Mouse (Mus musculus) layer of hippocampus, adult 11-12 months (tissue): ENCODE results near the gene Efna5.
A peak's percentile ranks its signal among the peaks of the same experiment; 100 is the strongest.

Source experiments
- DNase-seq: peaks from one replicate; pipeline ENCODE4 v3.0.0; 2022; ENCODE audit warnings: low spot score

Gene Efna5

DNA sequence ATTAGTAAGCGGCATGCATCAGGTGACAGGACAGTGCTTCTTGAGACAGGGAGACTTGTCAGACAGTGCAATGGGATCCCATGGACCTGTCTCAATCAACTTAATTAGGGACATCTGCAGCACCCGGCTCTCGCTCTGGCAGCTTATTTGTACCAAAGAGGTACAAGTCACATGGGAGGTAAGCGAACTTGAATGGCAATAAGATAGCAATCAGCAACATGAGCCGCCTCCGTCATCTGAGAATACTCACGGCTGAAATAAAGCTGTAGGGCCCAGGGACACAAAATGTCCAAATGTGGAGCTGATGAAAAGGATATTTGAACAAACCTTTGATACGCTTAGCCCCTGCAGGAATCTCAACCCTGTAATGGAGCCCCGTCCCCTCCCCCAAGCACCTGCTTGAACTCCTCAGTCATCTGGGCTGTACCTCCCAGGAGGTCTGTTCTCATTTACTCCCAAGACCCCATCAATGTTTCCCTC lies 186.1 kb downstream of the Efna5 start:
- DNase-seq: no peak

DNA sequence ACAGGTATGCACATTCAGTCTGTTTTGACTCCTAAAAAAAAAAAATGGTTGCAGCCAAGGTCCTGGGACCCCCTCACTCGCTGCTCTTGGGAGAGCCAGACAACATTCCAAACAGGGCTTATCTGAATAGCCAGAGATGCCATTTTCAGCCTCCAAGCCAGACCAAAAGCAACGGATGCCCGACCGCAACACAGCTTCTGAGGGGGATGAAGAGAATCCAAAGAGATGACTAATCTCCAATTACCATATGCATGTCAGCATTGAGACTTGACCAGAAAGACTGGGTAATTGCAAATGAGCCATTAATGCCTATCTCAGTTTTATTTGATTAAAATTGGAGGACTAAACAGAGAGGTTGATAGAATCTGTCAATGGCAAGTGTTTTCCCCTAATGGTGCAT lies 188.9 kb downstream of the Efna5 start:
- DNase-seq: no peak

DNA sequence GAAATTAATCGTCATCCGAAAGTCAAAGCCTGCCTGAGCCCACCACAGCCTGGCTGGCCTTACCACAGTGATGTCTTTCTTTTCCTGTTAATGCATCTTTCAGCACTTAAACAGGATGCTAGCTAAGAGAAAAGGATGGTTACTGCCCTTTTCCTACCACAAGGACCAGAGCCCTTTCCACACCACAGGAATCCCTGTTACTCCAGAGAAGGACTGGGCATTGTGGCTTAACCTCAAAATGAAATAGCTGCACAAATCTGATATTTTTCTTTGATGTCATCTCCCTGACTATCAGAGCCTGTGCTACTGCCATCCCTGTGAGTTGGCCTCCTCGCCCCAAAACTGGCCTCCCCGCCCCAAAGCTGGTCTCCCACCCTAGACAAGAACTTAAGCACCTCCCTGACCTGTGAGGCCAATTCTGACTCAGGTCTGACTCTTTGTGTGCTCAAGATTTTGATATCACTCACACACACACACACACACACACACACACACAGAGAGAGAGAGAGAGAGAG lies 189.9 kb downstream of the Efna5 start:
- DNase-seq: no peak

DNA sequence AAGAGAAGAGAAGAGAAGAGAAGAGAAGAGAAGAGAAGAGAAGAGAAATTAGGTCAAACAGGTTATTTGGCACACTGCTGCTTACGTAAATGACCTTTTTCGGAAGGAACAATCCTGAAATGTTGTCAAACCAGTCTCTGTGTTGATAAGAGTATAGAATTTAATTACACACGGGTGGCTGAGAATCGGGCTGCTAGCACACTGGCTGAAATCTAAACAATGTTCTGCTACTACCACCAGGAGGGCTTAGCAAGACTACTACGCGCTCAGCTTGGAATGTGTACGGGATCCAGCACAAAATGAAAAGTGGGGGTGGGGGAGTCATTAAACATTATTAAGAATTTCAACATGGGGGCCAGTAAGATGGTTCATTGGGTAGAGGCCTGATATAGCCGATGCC lies 190.9 kb downstream of the Efna5 start:
- no peak for DNase-seq

DNA sequence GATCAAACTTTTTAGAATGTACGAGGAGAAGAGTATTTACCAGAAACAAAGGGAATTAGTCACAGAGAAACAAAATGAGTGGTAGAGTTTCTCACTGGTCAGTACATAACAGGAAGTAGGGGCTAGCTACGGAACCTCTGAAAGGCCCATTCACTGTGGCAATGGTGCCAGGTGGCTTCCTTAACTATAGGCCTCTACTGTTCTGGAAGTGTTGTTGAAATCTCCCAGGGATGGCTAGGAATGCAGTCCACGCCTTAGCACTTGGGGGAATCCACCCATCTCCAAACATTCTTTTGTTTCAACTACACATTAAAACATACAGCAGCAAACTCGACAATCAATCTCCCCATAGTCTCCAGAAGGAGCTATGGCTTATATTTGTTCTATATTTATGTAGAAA lies 191.5 kb downstream of the Efna5 start:
- DNase-seq: no peak

DNA sequence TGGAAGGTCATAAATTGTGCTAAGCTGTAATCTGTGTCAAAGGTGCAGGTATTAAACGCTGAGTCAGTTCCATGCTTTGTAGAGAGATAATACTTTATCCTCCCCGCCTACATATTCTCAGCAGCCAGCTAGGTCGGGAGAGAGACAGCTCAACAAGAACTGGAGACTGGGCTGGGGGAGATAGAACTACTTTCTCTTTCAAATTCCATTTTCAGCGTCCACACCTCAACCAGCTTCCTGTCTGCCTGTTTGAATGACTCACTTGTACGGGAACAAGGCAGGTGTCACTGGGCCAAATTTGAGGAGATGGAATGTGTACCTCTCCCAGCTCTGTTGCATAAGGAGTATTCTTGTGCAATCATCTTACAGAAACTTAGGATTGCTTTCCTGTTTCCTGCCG lies 193.7 kb downstream of the Efna5 start:
- DNase-seq: no peak

DNA sequence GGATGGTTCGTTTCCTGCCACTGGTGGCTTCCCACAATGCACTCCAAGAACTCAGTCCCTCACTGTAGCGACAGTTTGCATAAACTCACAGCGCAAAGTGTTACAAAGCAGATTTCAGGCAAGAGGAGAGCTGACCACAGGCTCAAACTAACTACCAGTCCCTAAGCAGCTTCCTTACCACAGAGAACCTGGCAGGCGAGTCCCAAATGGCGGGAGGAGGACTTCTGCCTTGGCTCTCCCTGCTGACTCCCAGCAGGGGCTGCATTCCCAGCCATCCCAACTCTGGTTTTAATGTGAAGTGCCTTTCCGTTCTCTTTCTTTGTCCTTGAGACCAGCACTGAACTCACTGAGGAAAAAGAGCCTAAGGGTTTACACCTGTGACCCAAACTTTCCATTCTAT lies 195.9 kb downstream of the Efna5 start:
- DNase-seq: no peak

DNA sequence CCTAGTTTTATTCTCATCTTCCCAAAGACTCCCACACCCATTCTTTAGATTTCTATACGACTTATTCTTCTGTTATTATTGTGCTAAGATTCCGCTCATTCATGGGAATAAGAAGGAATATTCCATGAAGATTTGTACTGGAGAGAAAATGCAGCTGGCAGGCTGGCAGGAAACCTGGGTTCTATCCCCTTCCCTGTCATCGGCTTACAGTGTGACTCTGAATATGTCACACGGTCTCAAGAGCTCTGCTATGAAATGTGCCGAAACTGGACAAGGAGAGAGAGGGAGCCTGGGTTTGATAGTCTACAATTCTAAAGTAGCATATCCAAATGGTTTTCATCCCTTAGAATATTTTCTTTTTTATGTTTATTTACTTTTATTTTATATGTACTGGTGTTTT lies 198.0 kb downstream of the Efna5 start:
- DNase-seq: no peak

DNA sequence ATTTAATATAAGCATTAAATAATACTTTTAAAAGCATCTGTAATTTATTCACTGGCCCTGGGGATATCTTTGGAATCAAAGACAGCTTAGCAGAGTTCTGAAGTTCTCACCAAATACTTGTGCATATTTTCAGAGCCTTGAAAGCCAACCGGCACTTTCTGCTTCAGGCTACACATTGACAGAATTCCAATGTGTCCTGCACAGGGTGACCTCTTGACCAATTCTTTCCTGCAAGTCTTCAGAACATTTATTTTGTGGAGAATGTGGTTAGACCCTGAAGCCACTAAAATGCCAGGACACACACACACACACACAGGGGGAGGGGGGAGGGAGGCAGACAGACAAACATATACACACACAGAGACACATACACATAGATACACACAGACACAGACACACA lies 199.4 kb downstream of the Efna5 start:
- no peak for DNase-seq

DNA sequence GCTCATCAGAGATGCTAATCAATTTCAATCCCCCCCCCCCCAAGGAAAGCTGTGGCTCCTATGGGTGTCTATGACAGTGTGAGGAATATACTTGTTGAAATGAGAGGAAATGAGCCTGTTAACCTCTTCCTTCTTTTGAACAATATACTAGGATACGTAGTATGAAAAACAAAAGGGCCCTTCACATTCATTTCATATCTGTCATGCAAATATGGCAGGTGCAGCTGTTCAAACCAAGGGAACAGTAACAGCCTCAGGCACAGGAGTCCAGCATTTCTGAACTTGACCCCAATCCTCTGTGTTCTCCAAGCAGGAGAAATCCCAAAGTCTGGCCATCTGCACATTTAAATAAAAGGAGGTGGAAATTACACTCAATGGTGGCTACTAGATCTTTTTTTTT lies 200.4 kb downstream of the Efna5 start:
- no peak for DNase-seq

DNA sequence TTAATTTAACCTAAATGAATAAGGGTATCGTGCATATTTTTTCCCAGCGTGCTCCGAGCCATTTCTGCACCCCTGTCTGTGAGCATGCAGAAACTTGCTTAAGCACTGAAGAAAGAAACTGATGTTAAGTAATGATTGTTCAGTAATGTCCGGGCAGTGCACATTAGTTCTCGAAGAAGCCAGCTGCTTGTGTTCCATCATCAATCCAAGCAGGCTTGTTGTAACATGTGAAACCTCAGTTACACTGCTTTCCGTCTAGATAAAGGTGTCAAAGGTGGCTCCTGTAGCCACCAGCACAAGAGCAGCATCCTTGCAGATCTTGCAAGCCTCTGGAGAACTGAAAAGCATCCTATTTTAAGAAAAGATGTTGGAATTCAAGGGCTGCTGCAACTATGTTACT lies 204.3 kb downstream of the Efna5 start:
- no peak for DNase-seq

DNA sequence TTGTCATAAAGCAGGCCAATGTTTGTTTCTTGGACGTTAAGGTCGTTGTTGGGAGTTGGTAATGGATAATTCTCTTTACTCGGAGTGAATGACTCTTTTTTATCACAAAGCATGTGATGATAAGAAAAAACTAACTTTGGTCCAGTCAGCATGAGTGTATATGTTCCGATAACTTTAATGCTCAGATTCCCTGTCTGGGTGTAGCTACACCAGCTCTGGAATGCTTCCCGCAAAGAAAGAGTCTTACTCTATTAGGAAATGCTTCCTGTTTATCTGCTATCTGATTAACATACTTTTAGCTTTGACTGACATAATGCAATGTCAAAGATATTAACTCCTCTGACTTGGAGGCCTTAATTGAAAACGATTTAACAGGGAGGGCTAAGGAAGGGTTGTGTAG lies 204.7 kb downstream of the Efna5 start:
- no peak for DNase-seq

DNA sequence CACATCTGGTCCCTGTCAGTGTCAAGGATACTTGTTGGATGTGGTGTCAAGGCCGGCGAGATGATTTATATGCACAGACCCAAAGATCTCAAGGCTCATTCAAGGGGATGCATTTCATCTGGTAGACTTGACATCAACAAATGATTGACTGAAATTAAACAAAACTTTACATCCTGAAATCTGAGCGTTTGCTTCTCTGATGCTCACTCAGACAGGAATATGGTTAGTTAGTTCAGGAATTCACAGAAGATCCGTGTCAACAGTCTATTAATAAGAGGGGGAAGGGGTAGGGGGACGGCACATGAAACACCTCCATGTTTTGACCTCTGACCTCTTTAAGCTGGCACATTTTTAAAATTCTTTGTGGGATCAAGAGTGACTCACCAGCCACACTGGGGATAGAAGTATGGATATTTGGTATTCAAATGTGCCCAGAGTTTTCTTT lies 205.3 kb downstream of the Efna5 start:
- no peak for DNase-seq

DNA sequence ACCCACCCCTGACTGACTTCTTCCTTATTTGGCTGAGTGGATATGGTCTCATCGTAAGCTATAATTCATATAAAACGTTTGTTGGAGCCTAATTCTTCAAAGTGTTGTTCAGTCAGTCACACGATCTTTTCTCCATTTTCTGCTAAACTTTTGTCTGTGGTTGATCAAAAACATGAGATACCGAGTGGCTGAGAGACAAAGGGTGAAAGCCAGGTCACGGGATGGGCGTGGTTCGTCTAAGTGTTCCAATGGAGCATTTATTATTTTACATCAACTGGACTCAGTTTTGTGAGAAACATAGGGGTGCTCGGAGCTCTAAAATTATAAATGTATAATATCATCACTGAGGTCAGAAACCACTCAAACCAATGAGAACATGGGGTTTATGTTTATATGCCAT lies 209.0 kb downstream of the Efna5 start:
- DNase-seq: no peak

DNA sequence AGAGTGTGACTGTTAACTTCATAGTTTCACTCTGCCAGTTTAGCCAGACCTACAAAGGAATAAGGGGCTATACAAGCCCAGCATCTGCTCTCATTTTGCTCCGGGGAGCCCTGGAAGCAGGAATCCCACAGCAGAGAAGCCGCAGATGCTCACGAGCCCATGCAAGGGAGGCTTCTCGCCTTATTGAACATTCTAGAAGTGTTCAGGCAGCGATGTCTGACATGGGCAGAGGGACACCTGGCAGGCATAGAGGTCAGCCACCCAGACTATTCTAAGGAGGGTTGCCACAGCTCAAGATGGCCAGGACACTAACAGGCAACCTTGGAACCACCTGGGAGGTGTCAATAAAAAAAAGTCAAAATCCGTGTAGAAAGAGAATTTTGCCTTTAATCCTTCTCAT lies 214.4 kb downstream of the Efna5 start:
- DNase-seq: no peak

DNA sequence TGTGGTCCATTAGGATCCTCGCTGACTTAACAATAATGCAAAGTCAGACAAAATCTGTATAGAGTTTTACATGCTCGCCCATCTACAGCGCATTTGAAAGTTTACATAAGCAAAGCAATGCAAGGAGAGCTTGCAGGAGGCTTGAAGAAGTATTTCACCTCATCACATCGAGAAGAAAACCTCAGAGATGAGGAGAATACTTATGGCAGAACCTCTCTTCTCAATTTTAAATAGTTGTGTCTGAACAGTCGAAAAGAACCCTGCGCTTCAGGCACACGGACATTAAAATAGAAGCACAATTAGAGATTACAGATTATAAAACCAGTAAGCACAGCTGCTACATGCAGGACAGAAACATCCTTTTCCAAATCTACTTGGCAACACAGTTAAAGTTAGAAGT lies 215.3 kb downstream of the Efna5 start:
- no peak for DNase-seq

DNA sequence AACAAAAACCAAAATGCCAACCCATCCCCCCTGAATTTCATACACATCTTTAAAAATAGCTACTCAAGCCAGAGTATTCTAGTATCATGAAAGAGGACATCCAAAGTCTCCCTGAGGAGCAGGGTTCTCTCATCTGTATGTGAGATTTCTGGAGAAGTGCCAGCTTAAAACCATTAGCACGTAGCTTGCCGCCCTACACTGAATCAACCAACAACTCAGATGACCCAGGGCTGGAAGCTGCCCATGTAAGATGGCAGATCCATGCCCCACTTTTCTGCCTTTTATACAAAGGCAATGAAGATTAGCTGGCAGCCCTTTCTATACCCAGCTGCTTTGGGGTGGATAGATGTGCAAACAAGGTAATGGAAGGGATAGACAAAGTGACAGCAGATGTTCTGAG lies 216.4 kb downstream of the Efna5 start:
- no peak for DNase-seq

DNA sequence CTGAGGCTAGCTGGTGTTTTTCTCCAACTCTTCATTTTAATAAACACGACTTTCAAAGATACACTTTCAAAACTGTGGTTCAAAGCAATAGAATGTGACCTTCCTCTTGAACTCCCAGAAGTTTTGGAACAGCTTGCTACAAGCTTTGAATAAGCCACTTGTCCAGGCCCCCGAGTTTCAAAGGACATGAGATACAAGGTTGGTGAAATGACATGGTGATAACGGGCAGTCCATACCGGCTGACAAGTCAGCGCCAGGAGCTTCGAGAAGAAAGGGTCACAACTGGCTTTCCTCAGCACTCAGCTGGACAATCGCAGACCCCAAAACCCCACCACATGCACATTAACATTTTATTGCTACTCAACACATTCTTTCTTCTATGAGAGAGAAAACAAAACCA lies 219.3 kb downstream of the Efna5 start:
- DNase-seq: no peak

DNA sequence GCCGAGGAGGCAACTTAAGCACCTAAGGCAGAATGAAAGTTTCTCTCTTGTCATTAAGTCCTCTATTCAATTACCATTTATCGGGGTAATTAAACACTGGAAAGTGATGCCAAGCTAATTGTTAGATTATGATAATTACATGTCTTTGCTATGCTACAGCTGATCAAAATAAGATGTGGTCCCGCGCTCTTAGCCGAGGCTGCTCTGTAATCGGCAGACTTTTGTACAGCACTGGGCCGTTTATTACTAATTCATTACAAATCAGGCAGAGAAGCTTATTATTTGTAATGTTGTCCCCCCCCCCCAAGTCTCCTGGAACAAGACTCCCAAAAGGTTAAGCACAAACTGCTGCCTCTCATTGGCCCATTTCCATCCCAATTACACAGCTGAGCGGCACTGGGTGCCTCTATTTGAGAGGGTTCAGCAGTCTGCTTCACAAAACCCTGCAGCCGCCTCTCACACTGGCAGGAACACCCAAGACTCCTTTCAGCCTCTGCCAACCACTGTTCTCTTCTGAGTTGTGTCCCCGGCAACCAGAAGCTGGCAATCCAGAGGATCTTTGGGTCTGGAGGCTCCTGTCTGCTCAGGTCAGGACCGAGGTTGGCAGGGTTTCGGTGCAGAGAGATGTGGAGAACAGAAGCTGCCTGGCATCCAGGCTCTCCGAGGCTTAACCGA lies 221.5 kb downstream of the Efna5 start:
- peak; percentile 52 for DNase-seq

DNA sequence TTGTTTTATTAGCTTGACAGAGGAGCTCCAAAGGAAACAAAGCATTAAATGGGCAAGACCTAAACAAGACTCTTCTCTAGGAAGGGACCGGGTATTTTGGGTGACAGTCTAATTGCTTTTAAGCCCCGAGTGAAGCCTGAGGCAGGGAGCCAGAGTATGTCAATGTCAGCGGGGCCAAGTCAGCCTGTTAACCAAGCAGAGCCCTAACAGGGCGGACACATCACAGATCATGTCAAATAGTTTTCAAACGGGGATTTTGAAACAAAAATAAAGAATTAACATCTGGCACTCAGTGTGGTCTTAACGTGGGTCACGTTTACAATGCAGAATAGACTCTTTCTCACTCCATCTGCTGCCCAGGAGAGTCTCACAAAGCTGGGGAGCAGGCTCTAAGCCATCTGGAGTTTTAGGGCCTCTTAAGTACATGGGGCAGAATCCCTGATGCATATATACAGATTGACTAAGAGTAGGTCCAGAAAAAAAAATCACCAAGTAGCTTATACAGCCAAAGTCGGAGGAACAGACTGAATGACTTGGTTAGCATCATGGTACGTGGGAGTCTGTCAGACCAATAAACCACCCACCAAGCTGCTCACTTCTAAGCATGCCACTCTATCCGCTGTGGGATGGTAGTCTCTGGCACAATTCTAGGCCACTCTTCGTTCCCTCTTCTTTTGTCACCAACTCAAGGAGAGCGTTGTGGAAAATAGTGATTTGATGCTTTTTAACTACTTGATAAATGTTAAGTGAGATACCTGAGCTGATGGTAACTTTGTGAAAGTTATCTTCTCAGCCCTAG lies 223.1 kb downstream of the Efna5 start:
- DNase-seq: no peak

DNA sequence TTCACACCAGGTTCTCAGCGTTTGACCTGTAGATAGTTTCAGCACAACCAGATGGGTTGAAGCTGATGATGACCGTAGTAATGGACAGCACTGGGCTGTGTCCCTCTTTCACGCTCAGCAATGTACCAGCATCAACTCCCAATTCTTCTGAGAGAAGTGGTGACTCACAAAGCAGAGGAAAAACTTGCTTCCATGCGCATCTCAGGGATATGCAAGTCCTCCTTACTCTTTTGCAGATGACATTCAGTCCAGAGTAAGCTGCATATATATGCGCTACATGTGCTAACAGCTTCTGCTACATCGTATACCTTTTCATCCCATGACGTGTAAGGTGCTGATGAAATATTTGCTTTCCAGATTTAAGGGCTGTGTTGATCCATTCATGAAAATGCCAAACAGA lies 224.1 kb downstream of the Efna5 start:
- DNase-seq: no peak

DNA sequence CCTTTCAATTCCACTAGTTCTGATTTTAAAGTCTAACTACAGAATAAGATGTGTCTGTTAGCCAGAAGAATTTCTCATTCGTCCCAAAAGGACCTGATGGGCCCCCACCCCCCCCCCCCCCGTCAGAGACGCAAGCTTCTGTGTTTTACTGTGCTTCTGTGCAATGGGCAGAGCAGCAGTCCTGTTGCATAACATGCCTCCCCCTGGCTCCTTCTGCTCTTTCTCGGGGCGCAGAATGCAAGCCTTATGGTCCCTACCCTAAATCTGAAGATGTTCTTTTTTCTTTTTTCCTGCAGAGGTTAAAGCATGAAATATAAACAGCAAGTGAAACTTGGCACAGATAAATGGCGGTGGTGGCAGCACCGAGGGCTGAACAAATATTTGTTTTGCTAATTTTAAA lies 224.5 kb downstream of the Efna5 start:
- no peak for DNase-seq

DNA sequence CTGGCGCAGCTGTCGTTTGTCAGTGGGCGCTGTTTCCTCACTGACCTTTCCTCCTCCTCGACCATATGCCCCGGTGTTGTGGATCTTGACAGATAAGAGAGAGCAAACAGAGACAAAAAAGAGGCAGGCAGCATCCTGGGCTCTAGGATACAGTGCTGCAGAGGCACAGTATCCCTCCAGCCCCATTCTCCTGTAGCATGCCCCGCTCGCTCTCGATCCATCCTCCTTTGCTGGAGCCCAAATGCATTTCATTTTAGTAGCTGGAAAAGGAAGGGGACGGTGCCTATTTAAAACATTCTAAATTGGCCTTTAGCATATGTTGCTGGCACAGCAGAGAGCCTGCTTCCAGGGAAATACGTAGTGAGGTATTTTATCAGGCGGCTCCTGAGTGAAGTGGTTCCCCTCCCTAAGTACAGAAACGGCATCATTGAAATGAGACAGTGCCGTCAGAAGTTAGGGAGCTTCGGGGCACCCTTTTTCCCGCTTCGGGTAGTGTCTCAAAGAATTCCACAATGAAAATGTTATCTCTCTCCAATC lies 225.2 kb downstream of the Efna5 start:
- no peak for DNase-seq
